Mouse (Mus musculus) intestine, embryonic 14.5 days (tissue): Measurements from ENCODE around the gene Hes7. TPM values are rescaled to one million over a fixed set of nuclear protein-coding genes. Genes with fewer than 3 reads are reported as not detected.

ENCODE experiments used
- ATAC-seq: fragments of 200-750 bp; cut with Nextera tagmentation; replicated peaks from 2 replicates; pipeline ENCODE4 v1.8.0; 2017; ENCODE audit warnings: low read depth, moderate number of reproducible peaks, moderate TSS enrichment, moderate library complexity; ENCODE audit not compliant: low FRiP score, low TSS enrichment
- DNase-seq: peaks from one replicate; pipeline ENCODE4 v3.0.0-alpha.2; 2018; ENCODE audit warnings: low spot score
- H3K27ac ChIP-seq: fragments of 300-500 bp; sonication (generic); 2 replicates; pipeline ENCODE4 v1.5.1; 2014; ENCODE audit warnings: low read depth, mild to moderate bottlenecking, control low read depth
- H3K27me3 ChIP-seq: fragments of 300-500 bp; sonication (generic); replicated peaks from 2 replicates; pipeline ENCODE4 v1.6.1; 2014; ENCODE audit warnings: low read length, control low read depth; ENCODE audit not compliant: control insufficient read depth, insufficient read depth
- H3K36me3 ChIP-seq: fragments of 300-500 bp; sonication (generic); 2 replicates; pipeline ENCODE4 v1.6.1; 2014; ENCODE audit warnings: low read length, control low read depth; ENCODE audit not compliant: control insufficient read depth, insufficient read depth
- H3K4me1 ChIP-seq: fragments of 300-500 bp; sonication (generic); replicated peaks from 2 replicates; pipeline ENCODE4 v1.6.1; 2014; ENCODE audit warnings: low read length, control low read depth, mixed read lengths; ENCODE audit not compliant: control insufficient read depth, insufficient read depth
- H3K4me2 ChIP-seq: fragments of 300-500 bp; sonication (generic); 2 replicates; pipeline ENCODE4 v1.6.1; 2014; ENCODE audit warnings: low read length
- H3K4me3 ChIP-seq: fragments of 300-500 bp; sonication (generic); 2 replicates; pipeline ENCODE4 v1.5.1; 2014; ENCODE audit warnings: low read depth, low read length, control low read depth, mixed read lengths
- H3K9ac ChIP-seq: fragments of 300-500 bp; sonication (generic); 2 replicates; pipeline ENCODE4 v1.6.1; 2014; ENCODE audit warnings: mild to moderate bottlenecking, low read length
- H3K9me3 ChIP-seq: fragments of 300-500 bp; sonication (generic); 2 replicates; pipeline ENCODE4 v1.6.1; 2016; ENCODE audit warnings: low read length, control low read depth; ENCODE audit not compliant: control insufficient read depth
- WGBS: fragments of 180-500 bp; shearing (Covaris S2); extraction: QIAGEN DNeasy Blood & Tissue Kit; methylation state at CpG from one replicate; pipeline ENCODE4 v1.1.7; 2014; 5-methylcytosine and 5-hydroxymethylcytosine counted together
- polyA plus RNA-seq: library from polyadenylated mRNA; unstranded; fragments of >200 nt; fragmentation: Nextera tagmentation; extraction: Ambion mirVana; gene quantifications from 2 replicates; pipeline ENCODE4 v1.2.1, GENCODE M21; 2014

The Hes7 gene
- polyA plus RNA-seq, 1 experiment from 2014 or later: 0.28 TPM

DNA sequence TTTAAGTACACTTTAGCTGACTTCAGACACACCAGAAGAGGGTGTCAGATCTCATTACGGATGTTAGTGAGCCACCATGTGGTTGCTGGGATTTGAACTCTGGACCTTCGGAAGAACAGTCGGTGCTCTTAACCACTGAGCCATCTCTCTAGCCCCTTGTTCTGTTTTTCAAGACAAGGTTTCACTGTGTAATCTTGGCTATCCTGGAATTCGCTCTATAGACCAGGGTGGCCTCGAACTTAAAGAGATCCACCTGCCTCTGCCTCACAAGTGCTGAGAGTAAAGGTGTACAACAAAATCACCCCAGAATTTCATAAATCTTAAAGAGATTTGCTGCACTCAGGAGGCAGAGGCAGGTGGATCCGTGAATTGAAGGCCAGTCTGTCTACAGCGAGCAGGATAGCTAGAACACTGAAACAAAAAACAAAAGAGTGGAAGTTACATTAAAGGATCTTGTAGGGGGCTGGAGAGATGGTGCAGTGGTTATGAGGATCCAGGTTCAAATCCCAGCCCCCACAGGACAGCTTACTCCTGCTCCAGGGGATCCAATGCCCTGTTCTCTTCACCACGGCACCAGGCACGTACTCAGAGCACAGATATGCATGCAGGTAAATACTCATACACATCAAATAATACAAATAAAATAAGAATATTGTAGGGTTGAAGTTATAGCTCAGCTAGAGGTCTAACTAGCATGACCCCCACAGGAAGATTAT is 44.3 kb upstream of the Hes7 start:
- Histone ChIP-seq H3K9ac (no peak overlapping the region), H3K4me3 (no peak overlapping the region), H3K4me1 (peaks cover 18% of the 10 kb centered on the region), H3K27ac (no peak overlapping the region), H3K9me3 (no peaks in the 10 kb centered on the region), H3K36me3 (no peaks in the 10 kb centered on the region), H3K4me2 (no peak overlapping the region), H3K27me3 (no peaks in the 10 kb centered on the region)
- no peak for ATAC-seq
- WGBS: 59% methylated on average over 8 of the region's 9 CpGs
- no peak for DNase-seq

DNA sequence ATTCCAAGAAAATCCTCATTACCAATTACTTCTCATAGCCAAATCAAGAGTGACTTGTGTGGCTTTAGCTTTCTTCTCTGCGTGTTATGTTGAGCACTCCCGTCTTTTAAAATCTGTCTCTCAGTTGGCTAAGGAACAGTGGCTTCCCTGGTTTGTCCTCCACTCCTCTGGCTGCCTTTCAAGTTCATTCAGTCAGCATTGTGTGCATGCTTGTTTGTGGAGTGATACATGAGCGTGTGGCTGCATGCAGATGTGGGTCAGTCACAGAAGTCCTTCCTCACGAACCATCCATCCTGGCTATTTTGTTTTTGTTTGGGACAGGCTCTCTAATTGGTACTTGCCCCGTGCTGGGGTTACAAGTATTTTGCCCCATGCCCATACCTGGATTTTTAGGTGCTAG is 43.6 kb upstream of the Hes7 start:
- ATAC-seq: no peak
- H3K9me3 ChIP-seq: no peaks in the 10 kb centered on the region
- peaks cover 12% of the 10 kb centered on the region for H3K4me1 ChIP-seq
- no peaks in the 10 kb centered on the region for H3K27me3 ChIP-seq
- no peak overlapping the region for H3K4me2 ChIP-seq
- WGBS: 74% methylated on average over 5 of the region's 5 CpGs
- no peak overlapping the region for H3K27ac ChIP-seq
- DNase-seq: no peak
- no peak overlapping the region for H3K9ac ChIP-seq
- no peaks in the 10 kb centered on the region for H3K36me3 ChIP-seq
- H3K4me3 ChIP-seq: no peak overlapping the region

DNA sequence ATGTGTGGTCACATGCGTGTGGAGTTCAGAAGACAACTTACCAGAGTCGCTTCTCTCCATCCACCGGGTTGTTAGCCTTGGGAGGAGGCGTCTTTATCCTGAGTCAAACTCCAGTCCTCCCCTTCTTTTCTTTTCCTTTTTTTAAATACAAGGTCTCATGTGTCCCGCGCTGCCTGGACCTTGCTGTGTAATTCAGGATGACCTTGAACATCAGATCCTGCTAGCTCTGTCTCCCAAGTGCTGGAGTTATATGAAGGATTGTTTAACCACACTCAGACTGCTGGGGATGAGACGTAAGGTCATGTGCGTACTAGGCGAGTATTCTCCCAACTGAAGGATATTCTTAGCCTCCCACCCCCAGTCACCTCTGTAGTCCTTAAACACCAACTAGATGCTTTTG is 42.9 kb upstream of the Hes7 start:
- Histone ChIP-seq H3K36me3 (no peaks in the 10 kb centered on the region), H3K4me2 (no peak overlapping the region), H3K27me3 (no peaks in the 10 kb centered on the region), H3K9ac (no peak overlapping the region), H3K4me3 (no peak overlapping the region), H3K27ac (no peak overlapping the region), H3K4me1 (peaks cover 8% of the 10 kb centered on the region), H3K9me3 (no peaks in the 10 kb centered on the region)
- ATAC-seq: no peak
- DNase-seq: no peak
- WGBS: 77% methylated on average over 9 of the region's 9 CpGs

DNA sequence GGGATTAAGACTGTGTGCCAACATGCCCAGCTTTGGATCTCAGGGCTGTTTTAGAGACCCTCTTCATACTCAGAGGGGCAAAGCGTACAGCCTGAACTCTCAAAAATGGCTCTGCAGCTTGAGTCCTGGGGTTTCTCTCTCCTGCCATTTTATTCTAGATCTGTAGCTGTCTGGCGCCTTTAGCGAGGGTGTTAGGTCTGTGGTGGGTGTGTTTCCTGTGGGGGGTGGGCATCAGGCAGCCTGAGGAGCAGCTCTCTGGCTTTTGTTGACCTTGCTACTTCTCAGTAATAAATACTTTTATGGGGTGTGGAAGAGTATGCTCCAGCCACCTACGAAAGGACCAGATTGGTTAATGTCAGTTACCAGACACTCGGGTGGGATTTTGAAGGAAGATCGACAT is 42.2 kb upstream of the Hes7 start:
- H3K4me3 ChIP-seq: no peak overlapping the region
- DNase-seq: no peak
- no peak for ATAC-seq
- no peak overlapping the region for H3K4me2 ChIP-seq
- H3K27ac ChIP-seq: no peak overlapping the region
- H3K9me3 ChIP-seq: no peaks in the 10 kb centered on the region
- peaks cover 3% of the 10 kb centered on the region; the same call in 1 of the 2 replicates for H3K4me1 ChIP-seq
- H3K36me3 ChIP-seq: no peaks in the 10 kb centered on the region
- WGBS: 67% methylated on average over 6 of the region's 6 CpGs
- H3K27me3 ChIP-seq: no peaks in the 10 kb centered on the region
- H3K9ac ChIP-seq: no peak overlapping the region

DNA sequence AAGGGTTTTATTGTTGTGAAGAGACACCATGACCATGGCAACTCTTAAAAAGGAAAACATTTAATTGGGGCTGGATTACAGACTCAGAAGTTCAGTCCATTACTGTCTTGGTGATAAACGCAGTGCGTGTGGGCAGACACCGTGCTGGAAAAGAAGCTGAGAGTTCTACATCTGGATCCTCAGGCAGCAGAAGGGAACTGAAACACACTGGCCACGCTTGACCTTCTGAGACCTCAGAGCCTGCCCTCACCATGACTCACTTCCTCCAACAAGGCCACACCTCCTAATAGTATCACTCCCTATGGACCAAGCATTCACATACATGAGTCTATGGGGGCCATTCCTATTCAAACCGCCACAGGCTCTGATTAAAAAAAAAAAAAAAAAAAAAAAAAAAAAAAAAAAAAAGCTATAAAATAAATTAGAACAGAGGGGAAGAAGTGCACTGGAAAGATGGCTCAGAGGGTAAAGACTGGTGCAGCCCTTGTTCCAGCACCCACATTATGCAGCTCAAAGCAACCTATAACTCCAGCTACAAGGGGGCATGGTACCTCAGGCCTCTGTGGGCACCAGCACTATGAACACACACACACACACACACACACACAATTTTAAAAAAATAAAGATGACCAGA is 41.3 kb upstream of the Hes7 start:
- 59% methylated on average over 5 of the region's 5 CpGs for WGBS
- H3K4me2 ChIP-seq: no peak overlapping the region
- no peak overlapping the region for H3K27ac ChIP-seq
- H3K27me3 ChIP-seq: no peaks in the 10 kb centered on the region
- H3K9me3 ChIP-seq: no peaks in the 10 kb centered on the region
- ATAC-seq: no peak
- H3K4me3 ChIP-seq: no peak overlapping the region
- no peaks in the 10 kb centered on the region for H3K36me3 ChIP-seq
- H3K4me1 ChIP-seq: peaks cover 3% of the 10 kb centered on the region; the same call in 1 of the 2 replicates
- no peak overlapping the region for H3K9ac ChIP-seq
- no peak for DNase-seq

DNA sequence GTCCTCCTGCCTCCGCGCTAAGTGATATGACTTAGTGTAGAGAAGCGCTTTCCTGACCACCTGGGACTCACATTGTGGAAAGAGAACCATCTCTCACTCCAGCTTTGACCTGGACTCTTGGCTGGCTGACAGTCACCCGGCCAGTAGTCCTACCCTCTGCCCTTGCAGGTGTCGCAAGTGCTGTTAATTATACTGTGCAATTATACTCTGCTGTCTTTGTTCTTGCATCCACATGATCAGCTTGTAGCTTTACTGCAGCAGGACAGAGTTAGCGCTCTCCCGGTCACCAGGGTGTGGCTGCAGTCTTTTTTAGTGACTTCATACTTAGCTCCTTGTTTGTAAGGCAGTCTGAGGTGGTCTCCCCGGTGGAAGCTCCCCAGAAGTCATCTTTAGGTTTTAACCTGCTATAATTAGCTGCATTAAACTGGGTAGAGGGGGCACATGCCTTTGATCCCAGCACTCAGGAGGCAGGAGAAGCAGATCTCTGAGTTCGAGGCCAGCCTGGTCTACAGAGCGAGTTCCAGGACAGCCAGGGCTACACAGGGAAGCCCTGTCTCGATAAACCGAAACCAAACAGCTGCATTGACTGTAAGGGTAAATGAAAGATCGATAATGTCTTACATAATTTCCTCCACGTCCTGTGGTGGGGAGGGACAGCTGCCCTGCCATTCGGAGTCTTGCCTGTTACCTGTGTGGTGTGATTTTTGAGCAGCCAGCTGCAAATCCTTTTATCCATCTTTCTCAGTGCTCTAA is 39.9 kb upstream of the Hes7 start:
- Histone ChIP-seq H3K4me3 (no peak overlapping the region), H3K4me2 (no peak overlapping the region), H3K9me3 (no peaks in the 10 kb centered on the region), H3K9ac (no peak overlapping the region), H3K27me3 (no peaks in the 10 kb centered on the region), H3K36me3 (no peaks in the 10 kb centered on the region), H3K4me1 (no peaks in the 10 kb centered on the region), H3K27ac (no peak overlapping the region)
- ATAC-seq (no peak), DNase-seq (no peak)
- WGBS: 74% methylated on average over 15 of the region's 15 CpGs

DNA sequence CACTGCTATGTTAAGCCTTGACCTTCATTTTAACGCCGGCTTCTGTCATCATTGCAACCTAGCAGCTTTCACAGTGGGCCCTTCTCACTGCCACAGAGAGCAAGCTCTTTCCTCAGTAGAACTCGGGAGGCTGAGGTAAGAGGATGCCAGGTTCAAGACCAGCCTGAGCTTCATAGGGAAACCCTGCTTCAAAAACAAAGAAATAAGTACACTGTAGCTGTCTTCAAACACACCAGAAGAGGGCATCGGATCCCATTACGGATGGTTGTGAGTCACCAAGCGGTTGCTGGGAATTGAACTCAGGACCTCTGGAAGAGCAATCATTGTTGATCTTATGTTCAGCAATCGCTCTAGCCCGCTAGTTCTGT is 39.4 kb upstream of the Hes7 start:
- no peak overlapping the region for H3K4me3 ChIP-seq
- 89% methylated on average over 8 of the region's 8 CpGs for WGBS
- ATAC-seq (no peak), DNase-seq (no peak)
- no peak overlapping the region for H3K4me2 ChIP-seq
- H3K27ac ChIP-seq: no peak overlapping the region
- H3K27me3 ChIP-seq: no peaks in the 10 kb centered on the region
- no peaks in the 10 kb centered on the region for H3K4me1 ChIP-seq
- no peaks in the 10 kb centered on the region for H3K36me3 ChIP-seq
- no peak overlapping the region for H3K9ac ChIP-seq
- H3K9me3 ChIP-seq: no peaks in the 10 kb centered on the region

DNA sequence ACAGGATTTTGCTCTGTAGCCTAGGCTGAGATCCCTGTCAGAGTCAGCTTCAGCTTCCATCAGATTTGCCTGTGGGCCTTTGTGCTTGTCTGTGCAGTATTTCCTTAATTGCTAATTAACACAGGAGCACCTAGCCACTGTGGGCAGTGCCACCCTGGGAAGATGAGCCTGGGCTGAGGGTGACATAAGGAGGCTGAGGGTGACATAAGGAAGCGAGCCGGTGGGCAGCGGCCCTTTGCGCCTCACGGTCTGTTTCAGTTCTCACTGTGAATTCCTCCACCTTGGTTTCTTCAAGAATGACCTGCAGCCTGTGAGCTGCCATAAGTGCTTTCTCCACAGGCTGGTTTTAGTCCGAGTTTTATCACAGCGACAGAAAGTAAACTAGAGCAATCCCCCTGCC is 38.6 kb upstream of the Hes7 start:
- no peaks in the 10 kb centered on the region for H3K36me3 ChIP-seq
- WGBS: 75% methylated on average over 7 of the region's 7 CpGs

More for the DNA sequence above, 38.6 kb upstream of the Hes7 start:
- Histone ChIP-seq H3K4me2 (no peak overlapping the region), H3K9me3 (no peaks in the 10 kb centered on the region), H3K27me3 (no peaks in the 10 kb centered on the region), H3K9ac (no peak overlapping the region), H3K27ac (no peak overlapping the region), H3K4me1 (peaks cover 3% of the 10 kb centered on the region; the same call in 1 of the 2 replicates), H3K4me3 (no peak overlapping the region)
- ATAC-seq: no peak
- no peak for DNase-seq
